Mouse (Mus musculus): Measurements from ENCODE around the gene Crmp1. TPM values are rescaled to one million over a fixed set of nuclear protein-coding genes. Genes with fewer than 3 reads are reported as not detected.

Gene Crmp1
- polyA plus RNA-seq (2014; fragmentation: Illumina TruSeq; extraction: RNeasy Lipid Tissue Mini Kit (QIAGEN cat#74804); ENCODE audit: low replicate concordance) = not detected

GRCm38 (mm10) chr5:37241651-37242151 is at the start of gene Crmp1:
TSS of gene Crmp1 (plus strand) at chr5:37241940.

GRCm38 (mm10) chr5:37336485-37337105 is 94.9 kb downstream of the Crmp1 start, which contains the start of gene Evc:
TSS of gene Evc (minus strand) at chr5:37336894.

GRCm38 (mm10) chr5:37338288-37338687 is 96.5 kb downstream of the Crmp1 start, which contains the start of gene Evc2:
TSS of gene Evc2 (plus strand) at chr5:37338499.

Other genes starting within 250 kb of the Crmp1 start
- gene Gm1043, start 156.6 kb upstream of the Crmp1 start, polyA plus RNA-seq (2014; fragmentation: Illumina TruSeq; extraction: RNeasy Lipid Tissue Mini Kit (QIAGEN cat#74804); ENCODE audit: low replicate concordance) = 0.19 TPM
- gene Evc, start 95.0 kb downstream of the Crmp1 start, polyA plus RNA-seq (2014; fragmentation: Illumina TruSeq; extraction: RNeasy Lipid Tissue Mini Kit (QIAGEN cat#74804); ENCODE audit: low replicate concordance) = not detected
- 0.19 TPM for gene Evc2, start 96.6 kb downstream of the Crmp1 start, polyA plus RNA-seq (2014; fragmentation: Illumina TruSeq; extraction: RNeasy Lipid Tissue Mini Kit (QIAGEN cat#74804); ENCODE audit: low replicate concordance)